Mouse (Mus musculus) liver, embryonic 14.5 days (tissue): Measurements from ENCODE around the gene Hmcn2.

Source experiments
- CTCF ChIP-seq: IDR thresholded peaks from 2 replicates; pipeline ENCODE4 v1.5.1; 2016; ENCODE audit warnings: antibody characterized with exemption, low read depth, control low read depth
- EP300 ChIP-seq: IDR thresholded peaks from 2 replicates; pipeline ENCODE4 v1.6.1; 2016; ENCODE audit warnings: antibody characterized with exemption, low read depth

- TF ChIP-seq CTCF, result no peak
- no peak for TF ChIP-seq EP300
These were observed 134.7 kb downstream of the Hmcn2 start for GRCm38 (mm10) chr2:31448756-31449440.
